Mouse (Mus musculus) embryonic facial prominence, embryonic 14.5 days (tissue): ENCODE measurements around the gene Tmprss13. TPM values are rescaled to one million over a fixed set of nuclear protein-coding genes. Genes with fewer than 3 reads are reported as not detected.
A peak's percentile ranks its signal among the peaks of the same experiment; 100 is the strongest.

Experiments used
- ATAC-seq: fragments of 200-750 bp; cut with Nextera tagmentation; 2 replicates; pipeline ENCODE4 v1.8.0; 2017; ENCODE audit warnings: low read depth, moderate number of reproducible peaks, moderate TSS enrichment
- DNase-seq: peaks from one replicate; pipeline ENCODE4 v3.0.0-alpha.2; 2015; ENCODE audit warnings: low spot score
- H3K27ac ChIP-seq: fragments of 300-500 bp; sonication (generic); replicated peaks from 2 replicates; pipeline ENCODE4 v1.5.1; 2014; ENCODE audit warnings: low read depth, mild to moderate bottlenecking, low read length, moderate library complexity
- H3K27me3 ChIP-seq: fragments of 300-500 bp; sonication (generic); replicated peaks from 2 replicates; pipeline ENCODE4 v1.6.1; 2014; ENCODE audit warnings: low read length; ENCODE audit not compliant: control insufficient read depth, insufficient read depth
- H3K36me3 ChIP-seq: fragments of 300-500 bp; sonication (generic); 2 replicates; pipeline ENCODE4 v1.6.1; 2014; ENCODE audit warnings: low read length, mixed read lengths; ENCODE audit not compliant: control insufficient read depth, insufficient read depth
- H3K4me1 ChIP-seq: fragments of 300-500 bp; sonication (generic); 2 replicates; pipeline ENCODE4 v1.6.1; 2014; ENCODE audit warnings: antibody characterized with exemption, low read length; ENCODE audit not compliant: control insufficient read depth, insufficient read depth
- H3K4me2 ChIP-seq: fragments of 300-500 bp; sonication (generic); 2 replicates; pipeline ENCODE4 v1.6.1; 2014; ENCODE audit warnings: low read depth, mild to moderate bottlenecking, low read length, moderate library complexity, mixed read lengths
- H3K4me3 ChIP-seq: fragments of 300-500 bp; sonication (generic); 2 replicates; pipeline ENCODE4 v1.5.1; 2014; ENCODE audit warnings: low read depth, mild to moderate bottlenecking, low read length
- H3K9ac ChIP-seq: fragments of 300-500 bp; sonication (generic); 2 replicates; pipeline ENCODE4 v1.6.1; 2014; ENCODE audit warnings: low read depth, mild to moderate bottlenecking, low read length, moderate library complexity, mixed read lengths
- H3K9me3 ChIP-seq: fragments of 300-500 bp; sonication (generic); 2 replicates; pipeline ENCODE4 v1.6.1; 2016; ENCODE audit warnings: low read length; ENCODE audit not compliant: control insufficient read depth
- WGBS: fragments of 180-500 bp; shearing (Covaris S2); extraction: QIAGEN DNeasy Blood & Tissue Kit; methylation state at CpG from one replicate; pipeline ENCODE4 v1.1.7; 2014; 5-methylcytosine and 5-hydroxymethylcytosine counted together
- polyA plus RNA-seq: library from polyadenylated mRNA; unstranded; fragments of >200 nt; fragmentation: Nextera tagmentation; extraction: Ambion mirVana; gene quantifications from 2 replicates; pipeline ENCODE4 v1.2.1, GENCODE M21; 2014

Tmprss13 gene
- 2.6 and 3.3 TPM in 2 replicates for polyA plus RNA-seq

DNA sequence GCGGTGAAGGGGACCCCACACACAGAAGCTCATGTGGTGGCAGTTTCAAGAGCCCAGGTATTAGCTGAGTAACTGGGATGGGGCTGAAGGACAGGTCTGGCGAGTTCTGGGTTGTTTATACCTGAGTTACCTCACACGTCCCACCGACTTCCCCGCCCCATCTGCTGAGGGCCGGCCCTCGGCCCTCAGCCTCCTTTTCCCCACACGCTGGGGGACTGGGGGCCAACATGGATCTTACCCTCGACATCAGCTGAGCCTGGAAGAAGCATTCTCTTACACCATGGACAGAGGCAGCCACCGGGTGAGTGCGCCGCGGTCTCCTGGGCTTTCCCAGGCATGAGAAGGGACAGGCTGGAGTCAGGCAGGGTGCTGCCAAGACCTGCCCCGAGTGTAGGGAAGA, at the start of gene Tmprss13:
TSS of gene Tmprss13 (plus strand) at position 246 of the 400 bp plus-strand sequence.
- ATAC-seq = peak; percentile 67; the same call in 1 of the 2 replicates
- peak within 1 kb of the TSS; percentile 30; the same call in 1 of the 2 replicates for H3K9ac ChIP-seq
- peaks cover 5% of the 10 kb centered on the region; the same call in 1 of the 2 replicates for H3K4me1 ChIP-seq
- H3K27ac ChIP-seq = no peak within 1 kb of the TSS
- peak within 1 kb of the TSS; percentile 23; the same call in 1 of the 2 replicates for H3K4me3 ChIP-seq
- peak; percentile 47 for DNase-seq
- no peaks in the 10 kb centered on the region for H3K36me3 ChIP-seq
- peaks cover 4% of the 10 kb centered on the region; the same call in 1 of the 2 replicates for H3K27me3 ChIP-seq
- no peaks in the 10 kb centered on the region for H3K9me3 ChIP-seq
- peak within 1 kb of the TSS; percentile 25; the same call in 1 of the 2 replicates for H3K4me2 ChIP-seq
- WGBS = 18% methylated on average over 14 of the region's 14 CpGs

DNA sequence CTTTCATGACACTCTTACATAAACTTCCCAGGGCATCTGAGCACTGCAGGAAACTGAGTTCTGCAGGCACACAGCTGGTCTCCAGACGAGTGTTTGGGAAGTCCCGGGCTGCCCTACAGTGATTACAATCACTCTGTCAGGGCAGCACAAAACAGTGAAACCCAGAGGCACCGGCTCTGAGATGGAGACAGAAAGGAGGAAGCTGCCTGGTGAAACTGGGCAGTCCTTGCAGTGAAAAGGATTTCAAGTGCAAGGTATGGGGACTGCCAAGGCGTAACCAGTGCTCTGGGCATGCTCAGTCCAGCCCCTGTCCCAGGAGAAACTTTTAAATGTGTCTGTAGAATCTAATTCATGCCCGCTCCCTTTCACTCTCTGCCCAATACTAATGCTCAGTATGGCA, 46.7 kb upstream of the Tmprss13 start:
- Histone ChIP-seq H3K36me3 (no peaks in the 10 kb centered on the region), H3K4me1 (no peaks in the 10 kb centered on the region), H3K27ac (no peak overlapping the region), H3K4me3 (no peak overlapping the region), H3K9me3 (no peaks in the 10 kb centered on the region), H3K4me2 (no peak overlapping the region), H3K9ac (no peak overlapping the region), H3K27me3 (peaks cover 28% of the 10 kb centered on the region)
- ATAC-seq (no peak), DNase-seq (peak; percentile 12)
- 41% methylated on average over 5 of the region's 5 CpGs for WGBS

DNA sequence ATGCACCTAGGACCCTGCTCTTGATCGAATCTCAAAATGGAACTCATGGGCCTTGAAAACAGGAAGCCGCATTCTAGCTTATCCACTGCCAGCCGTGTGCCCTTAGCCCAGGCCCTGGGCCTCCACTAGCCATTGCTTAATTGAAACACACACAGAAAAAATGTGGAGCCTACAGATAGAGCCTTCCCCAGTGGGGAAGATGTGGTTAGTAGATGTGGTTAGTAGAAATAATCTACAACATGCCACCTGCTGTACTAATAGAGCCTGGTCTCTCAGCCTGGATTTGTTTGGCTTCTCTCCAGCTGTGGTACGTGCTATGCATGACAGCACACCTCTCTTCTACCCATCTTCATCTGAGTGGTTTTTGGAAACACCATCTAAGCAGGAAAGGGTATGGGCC, 44.7 kb upstream of the Tmprss13 start:
- H3K4me1 ChIP-seq = no peaks in the 10 kb centered on the region
- no peak overlapping the region for H3K9ac ChIP-seq
- H3K4me3 ChIP-seq = no peak overlapping the region
- DNase-seq (no peak), ATAC-seq (no peak)
- no peaks in the 10 kb centered on the region for H3K36me3 ChIP-seq
- H3K27me3 ChIP-seq = peaks cover 11% of the 10 kb centered on the region; the same call in 1 of the 2 replicates
- H3K27ac ChIP-seq = no peak overlapping the region
- H3K4me2 ChIP-seq = no peak overlapping the region
- 84% methylated on average over 4 of the region's 4 CpGs for WGBS
- H3K9me3 ChIP-seq = no peaks in the 10 kb centered on the region

DNA sequence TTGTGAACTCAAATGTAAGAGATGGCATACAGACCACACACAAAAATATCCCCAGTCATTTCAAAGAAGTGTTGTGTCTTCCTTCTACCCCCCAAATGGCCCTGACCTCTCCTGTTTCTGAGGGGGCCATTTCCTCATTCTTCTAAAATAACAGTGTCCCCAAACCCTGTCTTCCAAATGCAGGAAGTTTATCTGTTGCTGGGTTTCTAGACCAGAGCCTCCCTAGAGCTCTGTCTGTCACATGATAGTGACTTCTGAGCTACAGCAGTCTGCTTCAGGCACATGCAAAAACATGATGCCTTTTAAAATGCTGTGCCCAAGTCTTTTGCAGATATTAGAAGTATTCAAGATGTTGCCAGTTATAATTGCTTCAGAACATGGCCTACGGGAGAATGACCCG, 44.3 kb upstream of the Tmprss13 start:
- Histone ChIP-seq H3K27ac (no peak overlapping the region), H3K4me3 (no peak overlapping the region), H3K27me3 (peaks cover 7% of the 10 kb centered on the region; the same call in 1 of the 2 replicates), H3K9ac (no peak overlapping the region), H3K9me3 (no peaks in the 10 kb centered on the region), H3K36me3 (no peaks in the 10 kb centered on the region), H3K4me2 (no peak overlapping the region), H3K4me1 (no peaks in the 10 kb centered on the region)
- ATAC-seq (no peak), DNase-seq (no peak)
- 66% methylated on average over 2 of the region's 2 CpGs for WGBS

DNA sequence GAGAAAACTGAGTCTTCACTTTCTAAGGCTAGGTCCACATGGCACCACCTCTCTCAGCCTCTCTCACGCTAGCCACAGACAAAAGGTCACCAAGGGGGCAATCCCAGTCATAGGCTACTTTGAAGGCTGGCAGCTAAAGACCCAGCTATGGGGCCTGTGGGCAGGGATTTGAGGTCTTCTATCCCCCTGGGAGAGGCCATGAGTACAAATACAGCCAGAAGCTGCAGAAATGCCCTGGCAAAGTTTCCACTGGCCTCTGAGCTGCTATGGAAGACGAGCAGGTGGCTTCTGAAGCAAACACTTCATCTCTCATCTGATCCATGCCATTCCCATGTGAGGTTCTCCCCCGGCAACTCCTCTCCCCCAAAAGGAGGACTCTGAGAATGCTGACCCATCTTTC, 38.8 kb upstream of the Tmprss13 start:
- WGBS = 70% methylated on average over 3 of the region's 3 CpGs
- H3K9ac ChIP-seq = no peak overlapping the region
- ATAC-seq (no peak), DNase-seq (no peak)
- no peak overlapping the region for H3K4me2 ChIP-seq
- H3K9me3 ChIP-seq = no peaks in the 10 kb centered on the region
- H3K4me3 ChIP-seq = no peak overlapping the region
- no peak overlapping the region for H3K27ac ChIP-seq
- H3K36me3 ChIP-seq = no peaks in the 10 kb centered on the region
- no peaks in the 10 kb centered on the region for H3K4me1 ChIP-seq
- H3K27me3 ChIP-seq = no peaks in the 10 kb centered on the region

DNA sequence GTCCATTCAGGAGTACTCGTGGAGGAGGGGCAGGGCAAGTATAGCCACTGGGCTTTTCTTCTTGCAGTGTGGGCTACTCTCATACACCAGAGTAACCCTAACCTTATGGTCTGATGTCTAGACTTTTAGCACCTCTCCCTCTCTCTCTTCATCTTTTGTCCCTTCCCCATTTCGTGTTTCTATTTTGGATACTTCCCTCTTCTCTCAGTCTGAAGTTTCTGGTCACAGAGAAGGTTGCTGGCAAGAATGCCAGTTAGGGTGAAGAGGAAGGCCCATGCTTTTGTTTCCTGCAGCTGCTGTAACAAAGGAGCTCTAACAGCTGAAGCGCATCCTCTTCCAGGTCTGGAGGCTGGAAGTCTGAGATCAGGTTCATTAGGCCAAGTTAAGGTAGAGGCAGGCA, 38.0 kb upstream of the Tmprss13 start:
- Histone ChIP-seq H3K4me2 (no peak overlapping the region), H3K27ac (no peak overlapping the region), H3K4me3 (no peak overlapping the region), H3K36me3 (no peaks in the 10 kb centered on the region), H3K4me1 (no peaks in the 10 kb centered on the region), H3K9ac (no peak overlapping the region), H3K27me3 (no peaks in the 10 kb centered on the region), H3K9me3 (no peaks in the 10 kb centered on the region)
- no peak for DNase-seq
- WGBS = 79% methylated on average over 3 of the region's 3 CpGs
- ATAC-seq = no peak

DNA sequence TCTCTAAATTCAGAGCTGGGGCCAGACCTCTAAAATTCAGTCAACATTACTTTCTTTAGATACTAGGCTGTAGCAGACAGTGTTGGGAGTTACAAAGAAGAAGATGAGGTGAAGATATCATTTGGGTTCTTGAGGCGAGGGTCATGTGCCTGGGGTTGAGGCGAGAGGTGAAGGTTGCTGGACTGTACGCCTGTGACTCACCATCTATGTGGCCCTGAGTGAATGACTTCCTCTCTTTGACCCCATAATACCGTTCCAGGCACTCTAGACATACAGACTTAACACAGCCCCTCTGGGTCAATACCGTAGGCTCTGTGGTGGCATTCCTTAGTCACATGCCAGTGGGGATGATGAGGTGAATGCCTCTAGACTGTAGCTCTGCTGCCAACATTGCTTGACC, 36.4 kb upstream of the Tmprss13 start:
- no peaks in the 10 kb centered on the region for H3K36me3 ChIP-seq
- no peak overlapping the region for H3K27ac ChIP-seq
- H3K27me3 ChIP-seq = no peaks in the 10 kb centered on the region
- H3K9me3 ChIP-seq = no peaks in the 10 kb centered on the region
- no peak for ATAC-seq
- no peaks in the 10 kb centered on the region for H3K4me1 ChIP-seq
- H3K4me3 ChIP-seq = no peak overlapping the region
- no peak for DNase-seq
- no peak overlapping the region for H3K9ac ChIP-seq
- WGBS = 84% methylated on average over 5 of the region's 5 CpGs
- no peak overlapping the region for H3K4me2 ChIP-seq

DNA sequence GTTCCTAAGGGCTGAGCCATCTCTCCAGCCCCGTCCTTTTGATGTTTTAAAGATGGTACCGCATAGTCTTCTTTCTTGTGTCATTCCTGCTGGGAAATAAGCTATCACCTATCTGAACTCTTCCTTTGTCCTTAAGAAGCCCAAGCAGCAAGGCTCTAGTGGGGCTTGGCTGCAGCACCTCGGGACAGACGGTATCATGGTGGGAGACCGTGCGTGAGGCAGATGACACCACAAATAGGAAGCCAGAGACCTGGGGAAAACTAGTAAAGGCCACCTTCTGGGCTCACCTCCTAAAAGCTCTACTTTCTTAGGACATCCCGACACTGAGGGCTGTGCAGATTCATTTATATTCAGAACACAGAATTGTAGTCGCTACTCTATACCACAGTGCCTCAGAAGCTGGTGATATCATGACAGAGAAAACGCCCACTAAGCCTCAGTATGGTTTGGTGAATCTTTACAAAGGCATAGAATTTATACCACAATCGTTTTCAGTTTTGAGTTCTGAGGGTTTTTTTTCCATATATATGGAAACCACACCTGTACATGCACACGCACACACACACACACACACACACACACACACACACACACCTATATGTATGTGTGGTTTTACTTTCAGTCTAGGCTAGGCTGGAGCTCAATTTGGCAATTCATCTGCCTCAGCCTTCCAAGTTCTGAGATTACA, 27.3 kb upstream of the Tmprss13 start:
- 88% methylated on average over 11 of the region's 11 CpGs for WGBS

More for the DNA sequence above, 27.3 kb upstream of the Tmprss13 start:
- H3K9me3 ChIP-seq = no peaks in the 10 kb centered on the region
- ATAC-seq (no peak), DNase-seq (no peak)
- H3K9ac ChIP-seq = no peak overlapping the region
- no peaks in the 10 kb centered on the region for H3K27me3 ChIP-seq
- H3K36me3 ChIP-seq = no peaks in the 10 kb centered on the region
- H3K4me3 ChIP-seq = no peak overlapping the region
- H3K4me2 ChIP-seq = no peak overlapping the region
- H3K27ac ChIP-seq = no peak overlapping the region
- no peaks in the 10 kb centered on the region for H3K4me1 ChIP-seq
